Mouse (Mus musculus): ENCODE data around the gene Gm10300. TPM values are rescaled to one million over a fixed set of nuclear protein-coding genes. Genes with fewer than 3 reads are reported as not detected.

Gene Gm10300
- total and polyA plus RNA-seq, 3 experiments, result 0.08 to 0.13 (median 0.11) TPM

DNA sequence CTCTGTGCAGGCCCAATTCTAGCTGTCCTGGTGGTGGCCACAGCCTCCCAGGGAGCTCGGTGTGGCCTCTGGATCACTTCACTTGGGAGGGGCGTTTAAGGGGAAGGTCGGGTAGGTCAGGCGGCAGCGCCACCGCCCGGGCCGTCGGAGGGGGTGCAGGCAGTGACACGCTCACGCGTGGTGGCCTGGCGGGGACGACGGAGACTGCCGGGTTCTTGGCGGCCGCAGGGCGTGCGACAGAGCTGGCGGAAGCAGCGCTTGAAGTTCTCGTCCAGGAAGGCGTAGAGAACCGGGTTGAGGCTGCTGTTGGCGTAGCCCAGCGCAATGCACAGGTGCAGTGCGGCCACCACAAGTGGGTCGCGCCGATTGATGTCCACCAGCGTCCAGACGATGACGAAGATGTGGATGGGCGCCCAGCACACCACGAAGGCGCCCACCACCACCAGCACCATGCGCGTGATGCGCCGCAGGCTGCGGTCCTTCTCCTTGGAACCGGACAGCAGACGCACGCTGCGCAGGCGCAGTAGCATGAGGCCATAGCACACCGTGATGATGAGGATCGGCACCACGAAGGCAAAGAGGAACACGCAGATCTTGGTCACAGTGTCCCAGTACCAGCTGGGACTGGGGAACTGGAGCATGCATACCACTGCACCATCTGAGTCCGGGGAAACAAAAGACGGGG, 39.1 kb downstream of the Gm10300 start:
- intact Hi-C loops (cut with DNase I), result no loop called here
- H3K79me2 ChIP-seq (replicated peaks; ENCODE audit: control insufficient read depth, insufficient read depth, low read length), result no peaks in the 10 kb centered on the region
- no peak overlapping the region; the same call in 1 of the 2 replicates for H3K4me3 ChIP-seq
- H3K36me3 ChIP-seq (ENCODE audit: control insufficient read depth, insufficient read depth, low read length), result no peaks in the 10 kb centered on the region
- no peaks in the 10 kb centered on the region for H3K27me3 ChIP-seq (ENCODE audit: control insufficient read depth, insufficient read depth, low read length)
- no peak for DNase-seq
- H3K9ac ChIP-seq (ENCODE audit: low read depth, low read length), result no peak overlapping the region
- TF ChIP-seq EP300 (IDR thresholded peaks at IDR 0.05; ENCODE audit: insufficient read depth, low read depth, low read length), result no peak
- no peak for TF ChIP-seq POLR2A (IDR thresholded peaks at IDR 0.05; ENCODE audit: insufficient read depth, low read depth, low read length)
- TF ChIP-seq CTCF (IDR thresholded peaks at IDR 0.05), result no peak
- 36% methylated on average over 53 of the region's 53 CpGs for WGBS
- no peak overlapping the region for H3K27ac ChIP-seq
- no peaks in the 10 kb centered on the region for H3K4me1 ChIP-seq (ENCODE audit: control insufficient read depth, insufficient read depth, low read length)

DNA sequence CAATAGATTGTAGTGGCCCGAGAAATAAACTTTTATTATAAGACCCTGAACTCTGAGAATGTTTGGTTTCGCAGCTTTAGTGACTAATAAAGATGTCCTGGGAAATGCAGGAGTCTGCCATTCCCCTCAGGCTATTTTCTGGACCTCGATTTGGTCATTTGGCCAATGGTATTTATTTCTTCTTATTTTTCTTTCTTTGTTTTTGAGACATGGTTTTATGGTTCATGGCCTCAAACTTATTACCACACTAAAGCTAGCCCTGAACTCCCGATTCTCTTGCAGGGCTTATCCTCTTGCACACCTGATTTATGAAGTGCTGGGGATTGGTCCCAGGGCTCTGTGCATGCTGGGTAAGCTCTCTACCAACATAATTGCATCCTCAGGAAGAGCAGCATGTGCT, 41.8 kb downstream of the Gm10300 start:
- H3K4me1 ChIP-seq (ENCODE audit: control insufficient read depth, insufficient read depth, low read length), result no peaks in the 10 kb centered on the region
- no peak overlapping the region for H3K27ac ChIP-seq
- 85% methylated on average over 4 of the region's 4 CpGs for WGBS
- no peak overlapping the region for H3K4me3 ChIP-seq
- H3K79me2 ChIP-seq (replicated peaks; ENCODE audit: control insufficient read depth, insufficient read depth, low read length), result no peaks in the 10 kb centered on the region
- H3K9ac ChIP-seq (ENCODE audit: low read depth, low read length), result no peak overlapping the region
- intact Hi-C loops (cut with DNase I), result no loop called here
- TF ChIP-seq EP300 (IDR thresholded peaks at IDR 0.05; ENCODE audit: insufficient read depth, low read depth, low read length) (no peak), POLR2A (IDR thresholded peaks at IDR 0.05; ENCODE audit: insufficient read depth, low read depth, low read length) (no peak), CTCF (IDR thresholded peaks at IDR 0.05) (no peak)
- no peaks in the 10 kb centered on the region for H3K27me3 ChIP-seq (ENCODE audit: control insufficient read depth, insufficient read depth, low read length)
- DNase-seq, result no peak
- H3K36me3 ChIP-seq (ENCODE audit: control insufficient read depth, insufficient read depth, low read length), result no peaks in the 10 kb centered on the region

DNA sequence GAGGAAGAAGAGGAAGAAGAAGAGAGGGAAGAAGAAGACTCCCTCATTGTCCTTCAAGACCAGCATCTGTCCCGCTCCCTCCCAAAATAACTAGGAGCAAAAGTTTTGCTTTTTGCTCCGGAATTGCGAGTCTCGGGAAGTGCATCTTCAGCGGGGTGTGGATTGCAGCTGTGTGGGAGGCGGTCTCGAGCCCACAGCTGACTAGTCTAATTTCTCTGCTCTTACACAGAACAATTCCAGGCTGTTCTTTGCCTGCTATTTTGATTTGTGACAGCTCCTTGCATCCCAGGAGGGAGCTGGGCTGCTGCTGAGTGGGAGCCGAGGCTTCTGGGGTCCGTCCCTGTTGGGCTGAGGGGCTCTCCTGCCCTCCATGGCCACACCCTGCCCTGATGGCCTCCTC, 45.1 kb downstream of the Gm10300 start:
- no peak for DNase-seq
- H3K9ac ChIP-seq (ENCODE audit: low read depth, low read length), result no peak overlapping the region
- H3K27ac ChIP-seq, result no peak overlapping the region
- H3K79me2 ChIP-seq (replicated peaks; ENCODE audit: control insufficient read depth, insufficient read depth, low read length), result no peaks in the 10 kb centered on the region
- intact Hi-C loops (cut with DNase I), result no loop called here
- no peaks in the 10 kb centered on the region for H3K4me1 ChIP-seq (ENCODE audit: control insufficient read depth, insufficient read depth, low read length)
- no peak overlapping the region for H3K4me3 ChIP-seq
- 41% methylated on average over 9 of the region's 9 CpGs for WGBS
- H3K36me3 ChIP-seq (ENCODE audit: control insufficient read depth, insufficient read depth, low read length), result no peaks in the 10 kb centered on the region
- no peaks in the 10 kb centered on the region for H3K27me3 ChIP-seq (ENCODE audit: control insufficient read depth, insufficient read depth, low read length)
- TF ChIP-seq POLR2A (IDR thresholded peaks at IDR 0.05; ENCODE audit: insufficient read depth, low read depth, low read length) (no peak), CTCF (IDR thresholded peaks at IDR 0.05) (no peak)

DNA sequence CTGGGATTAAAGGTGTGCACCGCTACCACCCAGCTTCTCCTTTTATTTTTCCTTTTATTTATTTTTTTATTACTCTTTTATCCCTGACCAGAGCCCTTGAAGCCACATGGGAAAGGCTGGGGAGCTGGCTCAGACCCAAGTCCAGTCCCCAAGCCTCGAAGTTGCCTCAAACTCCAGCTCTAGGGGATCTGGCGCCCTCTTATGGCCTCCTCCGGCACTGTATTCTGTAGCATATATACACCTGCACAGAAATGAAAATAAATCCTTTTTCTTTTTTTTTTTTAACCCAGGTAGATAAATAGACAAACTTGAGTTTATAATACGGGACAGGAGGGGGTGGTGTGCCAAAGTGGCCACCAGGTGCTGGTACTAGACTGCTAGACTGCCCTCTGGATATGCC, 47.2 kb downstream of the Gm10300 start:
- Histone ChIP-seq H3K4me3 (no peak overlapping the region), H3K27me3 (ENCODE audit: control insufficient read depth, insufficient read depth, low read length) (no peaks in the 10 kb centered on the region), H3K27ac (no peak overlapping the region), H3K79me2 (replicated peaks; ENCODE audit: control insufficient read depth, insufficient read depth, low read length) (no peaks in the 10 kb centered on the region), H3K4me1 (ENCODE audit: control insufficient read depth, insufficient read depth, low read length) (no peaks in the 10 kb centered on the region), H3K36me3 (ENCODE audit: control insufficient read depth, insufficient read depth, low read length) (no peaks in the 10 kb centered on the region), H3K9ac (ENCODE audit: low read depth, low read length) (no peak overlapping the region)
- no peak for TF ChIP-seq EP300 (IDR thresholded peaks at IDR 0.05; ENCODE audit: insufficient read depth, low read depth, low read length)
- peak; percentile 31; the same call in 1 of the 2 replicates for TF ChIP-seq CTCF (IDR thresholded peaks at IDR 0.05)
- TF ChIP-seq POLR2A (IDR thresholded peaks at IDR 0.05; ENCODE audit: insufficient read depth, low read depth, low read length), result no peak
- no peak for DNase-seq
- WGBS, result 73% methylated on average over 5 of the region's 5 CpGs
- intact Hi-C loops (cut with DNase I), result no loop called here

DNA sequence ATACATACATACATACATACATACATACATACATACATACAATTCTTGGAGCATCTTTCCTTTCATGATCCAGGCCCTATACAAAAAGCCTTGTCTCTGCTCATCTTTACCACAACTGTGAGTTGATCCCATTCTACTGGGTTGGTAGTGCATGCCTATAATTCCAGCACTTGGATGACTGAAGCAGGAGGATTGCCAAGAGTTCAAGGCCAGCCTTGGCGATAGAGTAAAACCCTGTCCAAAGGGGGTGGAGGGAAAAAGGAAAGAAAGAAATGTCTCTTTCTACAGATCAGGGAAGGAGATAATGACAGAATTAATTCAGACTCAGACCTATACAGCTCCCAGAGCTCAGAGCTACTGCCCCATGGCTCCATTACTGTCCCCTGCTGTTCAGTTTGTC, 48.7 kb downstream of the Gm10300 start:
- intact Hi-C loops (cut with DNase I), result no loop called here
- 47% methylated on average over 1 of the region's 1 CpGs for WGBS
- no peak overlapping the region for H3K4me3 ChIP-seq

More for the DNA sequence above, 48.7 kb downstream of the Gm10300 start:
- no peaks in the 10 kb centered on the region for H3K27me3 ChIP-seq (ENCODE audit: control insufficient read depth, insufficient read depth, low read length)
- no peak for TF ChIP-seq CTCF (IDR thresholded peaks at IDR 0.05)
- TF ChIP-seq POLR2A (IDR thresholded peaks at IDR 0.05; ENCODE audit: insufficient read depth, low read depth, low read length), result no peak
- no peak for TF ChIP-seq EP300 (IDR thresholded peaks at IDR 0.05; ENCODE audit: insufficient read depth, low read depth, low read length)
- no peaks in the 10 kb centered on the region for H3K36me3 ChIP-seq (ENCODE audit: control insufficient read depth, insufficient read depth, low read length)
- no peak overlapping the region for H3K27ac ChIP-seq
- H3K79me2 ChIP-seq (replicated peaks; ENCODE audit: control insufficient read depth, insufficient read depth, low read length), result no peaks in the 10 kb centered on the region
- H3K4me1 ChIP-seq (ENCODE audit: control insufficient read depth, insufficient read depth, low read length), result no peaks in the 10 kb centered on the region
- DNase-seq, result no peak
- H3K9ac ChIP-seq (ENCODE audit: low read depth, low read length), result no peak overlapping the region

Other genes with a start within 250 kb of the Gm10300 start
- 1 to 10 TPM; 4.3 to 5.7 TPM for gene Ptpru, start 236.4 kb upstream of the Gm10300 start, total RNA-seq (2021)
- gene Ptpru, start 236.4 kb upstream of the Gm10300 start, polyA plus RNA-seq (2012; rRNA removed), result 4.2 and 5.5 TPM in 2 replicates
- gene Mecr, start 231.2 kb upstream of the Gm10300 start, total RNA-seq (2021), result 10 to 100 TPM; 27.7 to 28.3 TPM
- gene Mecr, start 231.2 kb upstream of the Gm10300 start, polyA plus RNA-seq (2012; rRNA removed), result 28.1 and 32.9 TPM in 2 replicates
- gene Srsf4, start 201.1 kb upstream of the Gm10300 start, total RNA-seq (2021), result 10 to 100 TPM; 31.9 to 34.9 TPM
- 20.4 and 22.4 TPM in 2 replicates for gene Srsf4, start 201.1 kb upstream of the Gm10300 start, polyA plus RNA-seq (2012; rRNA removed)
- gene Tmem200b, start 152.9 kb upstream of the Gm10300 start, total RNA-seq (2021), result 1 to 10 TPM; 7.3 to 7.4 TPM
- 6.9 and 10.4 TPM in 2 replicates for gene Tmem200b, start 152.9 kb upstream of the Gm10300 start, polyA plus RNA-seq (2012; rRNA removed)
- gene Epb41, start 624 bp downstream of the Gm10300 start, total RNA-seq (2021), result 100 to 1,000 TPM; 128 to 256 TPM
- 58.7 and 62.5 TPM in 2 replicates for gene Epb41, start 624 bp downstream of the Gm10300 start, polyA plus RNA-seq (2012; rRNA removed)
- under 1 TPM; 0.20 to 0.21 TPM for gene Oprd1, start 69.8 kb downstream of the Gm10300 start, total RNA-seq (2021)
- 0.43 and 0.64 TPM in 2 replicates for gene Oprd1, start 69.8 kb downstream of the Gm10300 start, polyA plus RNA-seq (2012; rRNA removed)
- 10 to 100 TPM; 26.8 to 27.5 TPM for gene Ythdf2, start 137.6 kb downstream of the Gm10300 start, total RNA-seq (2021)
- 9.7 and 17.7 TPM in 2 replicates for gene Ythdf2, start 137.6 kb downstream of the Gm10300 start, polyA plus RNA-seq (2012; rRNA removed)
- 10 to 100 TPM in 1 of 2 experiments, 1 to 10 TPM in 1; 8.5 to 10.0 TPM for gene Gmeb1, start 186.9 kb downstream of the Gm10300 start, total RNA-seq (2021)
- gene Gmeb1, start 186.9 kb downstream of the Gm10300 start, polyA plus RNA-seq (2012; rRNA removed), result 7.7 and 9.5 TPM in 2 replicates
- 10 to 100 TPM; 29.8 to 34.6 TPM for gene Taf12, start 199.7 kb downstream of the Gm10300 start, total RNA-seq (2021)
- gene Taf12, start 199.7 kb downstream of the Gm10300 start, polyA plus RNA-seq (2012; rRNA removed), result 16.1 and 25.1 TPM in 2 replicates
- gene Rab42, start 228.7 kb downstream of the Gm10300 start, total RNA-seq (2021), result 1 to 10 TPM in 1 of 2 experiments, under 1 TPM in 1; 0.73 to 1.1 TPM
- gene Rab42, start 228.7 kb downstream of the Gm10300 start, polyA plus RNA-seq (2012; rRNA removed), result 3.8 and 4.2 TPM in 2 replicates

All from heart, adult 2 months (tissue).